Mouse (Mus musculus) CH12.LX (cell line): ENCODE data around the gene Ccdc85b.

Experiments
- CTCF ChIP-seq, 2 experiments: IDR thresholded peaks in 1 of 2; conservative IDR thresholded peaks in 1 of 2; 2 replicates each; pipeline ENCODE4 v1.5.1; 2011 to 2012; ENCODE audit warnings: low read depth in 2 of 2, low read length in 2 of 2, improper control_type of control experiment in 1 of 2, inconsistent platforms in 1 of 2, mild to moderate bottlenecking in 1 of 2, moderate library complexity in 1 of 2
- ELF1 ChIP-seq: IDR thresholded peaks from 2 replicates; pipeline ENCODE4 v1.6.1; 2014; ENCODE audit warnings: low read depth, mild to moderate bottlenecking, inconsistent platforms, low read length, improper control_type of control experiment
- EP300 ChIP-seq: IDR thresholded peaks from 2 replicates; pipeline ENCODE4 v1.6.1; 2011; ENCODE audit warnings: low read length, improper control_type of control experiment
- KAT2A ChIP-seq: IDR thresholded peaks from 2 replicates; pipeline ENCODE4 v1.6.1; 2012; ENCODE audit warnings: low read length, improper control_type of control experiment, inconsistent platforms; ENCODE audit not compliant: insufficient replicate concordance
- MAFK ChIP-seq: IDR thresholded peaks from 2 replicates; pipeline ENCODE4 v1.6.1; 2011; ENCODE audit warnings: low read length, improper control_type of control experiment; ENCODE audit not compliant: insufficient replicate concordance
- MAX ChIP-seq: IDR thresholded peaks from 2 replicates; pipeline ENCODE4 v1.6.1; 2011; ENCODE audit warnings: low read length, improper control_type of control experiment
- MEF2A ChIP-seq: IDR thresholded peaks from 2 replicates; pipeline ENCODE4 v1.6.1; 2014; ENCODE audit warnings: low read depth, mild to moderate bottlenecking, inconsistent platforms, low read length, improper control_type of control experiment, borderline replicate concordance
- MXI1 ChIP-seq: IDR thresholded peaks from 2 replicates; pipeline ENCODE4 v1.6.1; 2011; ENCODE audit warnings: mild to moderate bottlenecking, low read depth, low read length, improper control_type of control experiment
- POLR2A ChIP-seq: IDR thresholded peaks from 2 replicates; pipeline ENCODE4 v1.6.1; 2011; ENCODE audit warnings: low read depth, mild to moderate bottlenecking, improper control_type of control experiment, low read length
- TCF12 ChIP-seq: IDR thresholded peaks from 2 replicates; pipeline ENCODE4 v1.6.1; 2014; ENCODE audit warnings: low read depth, mild to moderate bottlenecking, inconsistent platforms, low read length, improper control_type of control experiment
- USF1 ChIP-seq: IDR thresholded peaks from 2 replicates; pipeline ENCODE4 v1.6.1; 2014; ENCODE audit warnings: low read depth, mild to moderate bottlenecking, inconsistent platforms, low read length, improper control_type of control experiment
- ZC3H11A ChIP-seq: IDR thresholded peaks from 2 replicates; pipeline ENCODE4 v1.6.1; 2012; ENCODE audit warnings: low read depth, mild to moderate bottlenecking, inconsistent platforms, low read length, improper control_type of control experiment
- ZNF384 ChIP-seq: IDR thresholded peaks from 2 replicates; pipeline ENCODE4 v1.6.1; 2012; ENCODE audit warnings: low read depth, low read length, improper control_type of control experiment, inconsistent platforms

- TF ChIP-seq ZC3H11A (no peak), ELF1 (no peak), CTCF (conservative IDR thresholded peaks at IDR 0.05 in 1 of 2, IDR thresholded peaks at IDR 0.05 in 1 of 2; ENCODE audit: low read depth in 2 of 2, low read length in 2 of 2) (no peak), MAX (no peak), MXI1 (no peak), EP300 (no peak), USF1 (no peak), ZNF384 (no peak), MEF2A (no peak), TCF12 (no peak), POLR2A (no peak), MAFK (no peak), KAT2A (no peak)
Observed at GRCm38 (mm10) chr19:5423561-5423960, 34.1 kb downstream of the Ccdc85b start.
